Mouse (Mus musculus): ENCODE measurements at regions not wholly inside any gene's neighbourhood (a gene's known extent, or its start where the extent isn't known, plus 50 kb on each side); places are given as distances from the start of the nearest gene placed in this dataset.
"Not testable (repeated sequence)": the region's sequence is repeated elsewhere in the genome, so short reads cannot be mapped to it uniquely, and the experiment has no call there.

DNA sequence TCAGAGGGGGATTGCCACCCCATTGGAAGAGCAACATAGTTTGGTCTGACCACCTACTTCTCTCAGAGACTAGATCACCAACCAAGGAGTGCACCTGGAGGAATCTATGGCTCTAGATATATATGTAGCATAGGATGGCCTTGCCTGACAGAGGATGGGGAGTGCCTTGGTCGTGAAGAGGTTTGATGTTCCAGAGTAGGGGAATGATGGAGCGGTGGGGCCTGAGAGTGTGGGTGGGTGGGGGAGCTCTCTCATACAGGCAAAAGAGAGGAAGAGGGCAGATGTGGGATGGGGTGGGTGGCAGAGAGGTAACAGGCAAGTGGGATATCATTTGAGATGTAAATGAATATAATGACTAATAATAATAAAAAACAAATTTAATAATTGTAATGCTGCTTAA, 874.0 kb downstream of the Amy2a5 start:
- peak; percentile 74 for DNase-seq

DNA sequence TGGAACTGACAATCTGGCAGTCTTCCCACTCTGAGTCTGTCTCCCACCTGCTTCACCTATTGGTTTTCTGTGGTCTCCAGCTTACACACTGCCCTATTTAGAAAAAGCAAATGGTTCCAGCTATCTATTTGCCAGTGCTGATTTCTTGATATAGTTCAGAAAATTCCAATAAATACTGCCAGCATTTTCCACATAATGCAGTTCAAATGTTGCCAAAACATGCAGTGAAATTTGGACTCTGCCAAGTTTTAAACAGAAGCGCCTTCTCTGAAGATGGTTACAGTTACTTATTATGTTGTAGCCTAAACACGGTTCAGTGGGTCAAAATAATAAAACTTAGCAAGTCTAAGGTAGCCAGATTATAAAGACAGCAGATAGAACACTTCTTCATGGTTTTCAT, 912.8 kb downstream of the Amy2a5 start:
- no peak for DNase-seq

GRCm38 (mm10) chr3:112331171-112331570, 927.5 kb downstream of the Amy2a5 start:
- DNase-seq, result no peak

DNA sequence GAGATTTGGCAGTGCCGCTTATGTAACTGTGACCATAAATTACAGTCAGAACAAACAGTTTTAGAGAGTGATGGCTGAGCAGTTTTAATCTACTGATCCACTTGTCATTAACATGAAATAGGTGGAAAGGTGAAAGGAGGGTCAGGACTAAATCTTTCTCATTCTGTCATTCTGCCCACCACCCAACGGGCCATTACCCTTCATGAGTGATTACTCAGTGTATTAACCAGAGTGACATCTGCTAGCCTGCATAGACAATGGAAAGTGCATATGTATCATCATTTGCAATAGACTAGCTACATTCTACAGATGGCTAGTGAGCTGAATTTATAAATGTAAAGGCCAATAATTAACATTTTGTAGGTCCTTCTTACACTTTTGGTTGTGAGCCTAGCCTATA, 933.3 kb downstream of the Amy2a5 start:
- DNase-seq, result no peak

DNA sequence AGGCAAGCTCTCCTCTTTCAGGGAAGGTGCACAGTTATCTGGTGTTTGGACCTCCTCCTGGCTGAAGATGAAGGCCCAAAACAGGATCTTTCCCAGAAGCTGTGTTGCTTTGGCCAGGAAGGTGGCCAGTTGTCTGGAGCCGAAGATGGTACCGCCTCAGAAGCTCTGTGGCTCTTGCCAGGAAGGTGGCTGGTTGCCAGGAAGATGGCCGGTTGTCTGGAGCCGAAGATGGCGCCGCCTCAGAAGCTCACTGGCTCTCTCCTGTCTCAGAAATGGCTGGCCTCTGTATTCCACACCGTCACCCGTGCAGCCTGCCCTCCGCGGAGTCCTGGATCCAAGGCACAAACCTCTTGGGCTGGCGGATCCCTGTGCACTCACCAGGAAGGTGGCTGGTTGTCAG, 937.4 kb downstream of the Amy2a5 start:
- not testable (repeated sequence) for DNase-seq

GRCm38 (mm10) chr3:112278785-112279430, 979.7 kb downstream of the Amy2a5 start:
- DNase-seq, result no peak

DNA sequence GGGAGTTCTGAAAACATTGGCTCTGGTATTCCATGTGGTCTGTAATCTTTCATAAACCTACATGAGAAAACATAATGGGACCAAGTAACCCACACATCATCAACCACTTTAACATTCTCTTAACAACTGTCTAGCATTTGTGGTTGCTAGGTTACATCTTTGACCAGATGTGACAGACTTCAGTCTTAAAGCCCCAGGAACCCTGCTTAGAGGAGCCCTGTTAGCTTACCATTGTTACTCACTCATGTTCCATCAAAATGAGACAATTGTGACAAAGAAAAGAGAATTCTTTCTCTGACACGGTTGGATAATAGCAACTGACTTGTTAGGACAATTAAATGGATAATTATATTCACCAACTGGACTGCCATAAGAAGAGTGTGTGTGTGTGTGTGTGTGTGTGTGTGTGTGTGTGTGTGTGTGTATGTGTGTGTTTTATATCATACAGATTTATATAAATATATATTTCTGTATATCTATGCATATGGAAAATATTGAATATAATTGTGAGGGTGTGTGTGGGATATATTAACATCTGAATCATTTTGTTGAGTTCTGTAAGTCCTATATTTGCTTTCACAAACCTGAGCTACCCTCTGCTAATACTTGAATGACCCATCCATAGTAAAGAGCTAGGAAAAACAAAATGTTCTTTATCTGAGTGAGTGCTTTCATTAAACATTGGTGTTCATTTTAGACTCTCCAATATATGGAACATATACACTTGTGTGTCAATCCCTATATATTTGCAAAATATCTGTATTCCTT, 997.1 kb downstream of the Amy2a5 start:
- DNase-seq, result no peak

- DNase-seq, result not testable (repeated sequence)
Observed at GRCm38 (mm10) chr3:112242986-112243385, 1015.7 kb downstream of the Amy2a5 start.

- no peak for DNase-seq
Observed at GRCm38 (mm10) chr3:112239626-112240120, 1019.0 kb downstream of the Amy2a5 start.

All from heart, adult 11 months (tissue).